Mouse (Mus musculus): ENCODE results near the gene Ppp1r16b.
"Not testable (repeated sequence)": the region's sequence is repeated elsewhere in the genome, so short reads cannot be mapped to it uniquely, and the experiment has no call there.

The Ppp1r16b gene

DNA sequence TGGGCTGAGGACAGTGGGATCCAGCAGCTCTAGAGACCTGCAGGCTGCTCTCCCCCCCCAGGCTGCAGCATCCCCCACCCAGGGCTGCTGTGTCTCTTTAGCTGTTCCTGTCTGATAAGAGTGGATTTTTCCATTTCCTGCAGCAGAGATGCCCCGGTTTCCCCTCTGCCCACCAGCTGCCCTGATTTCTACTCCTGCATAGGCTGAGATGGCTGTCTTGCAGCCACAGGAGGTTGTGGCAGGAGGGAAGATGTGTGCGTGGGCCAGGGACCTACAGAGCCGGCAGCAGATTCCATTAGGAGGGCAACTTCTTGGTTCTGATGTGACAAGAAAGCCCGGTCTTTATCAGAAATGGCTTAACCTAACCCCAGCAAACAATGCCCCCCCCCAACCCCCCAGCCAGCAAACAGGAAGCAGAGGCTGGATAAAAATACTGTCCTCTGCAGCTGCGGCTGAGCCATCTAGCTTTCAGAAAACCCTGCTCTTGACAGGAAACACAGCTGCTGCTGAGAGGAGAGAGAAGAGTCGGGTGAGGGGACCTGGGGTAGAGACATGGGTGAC lies 57.9 kb downstream of the Ppp1r16b start:
- in situ Hi-C loops (cut with MboI, MseI) = no loop called here

DNA sequence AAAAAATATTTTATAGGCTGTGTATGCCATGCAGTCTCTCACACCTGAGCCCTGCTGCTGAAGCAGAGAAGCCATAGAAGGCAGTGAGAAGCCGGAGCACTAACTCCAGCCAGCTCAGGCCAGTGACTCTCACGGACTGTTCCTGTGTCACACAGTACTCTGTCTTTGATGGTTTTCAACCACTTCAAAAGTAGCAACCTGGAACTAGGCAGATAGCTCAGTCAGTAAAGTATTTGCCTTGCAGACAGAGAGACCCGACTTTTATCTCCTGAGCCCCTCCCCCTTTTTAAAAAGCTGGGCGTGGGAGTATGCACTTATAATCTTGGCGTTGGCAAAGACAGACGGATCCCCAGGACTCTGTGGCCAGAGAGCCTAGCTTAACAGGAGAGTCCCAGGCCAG lies 58.6 kb downstream of the Ppp1r16b start:
- in situ Hi-C loops (cut with MboI, MseI) = no loop called here

DNA sequence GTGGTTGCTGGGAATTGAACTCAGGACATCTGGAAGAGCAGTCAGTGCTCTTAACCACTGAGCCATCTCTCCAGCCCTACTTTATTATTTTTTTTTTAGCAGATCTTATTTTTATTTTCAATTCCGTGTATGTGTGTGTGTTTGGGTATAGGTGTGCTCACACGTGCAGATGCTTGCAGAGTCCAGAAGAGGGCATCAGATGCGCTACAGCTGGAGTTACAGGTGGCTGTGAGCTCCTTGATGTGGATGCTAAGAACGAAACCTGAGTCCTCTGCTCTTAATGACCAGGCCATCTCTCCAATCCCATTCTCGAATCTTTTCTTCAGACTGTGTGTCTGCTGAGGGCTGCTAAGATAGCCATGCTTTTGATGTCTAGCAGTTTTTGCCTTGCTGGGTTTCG lies 61.1 kb downstream of the Ppp1r16b start:
- in situ Hi-C loops (cut with MboI, MseI) = no loop called here

DNA sequence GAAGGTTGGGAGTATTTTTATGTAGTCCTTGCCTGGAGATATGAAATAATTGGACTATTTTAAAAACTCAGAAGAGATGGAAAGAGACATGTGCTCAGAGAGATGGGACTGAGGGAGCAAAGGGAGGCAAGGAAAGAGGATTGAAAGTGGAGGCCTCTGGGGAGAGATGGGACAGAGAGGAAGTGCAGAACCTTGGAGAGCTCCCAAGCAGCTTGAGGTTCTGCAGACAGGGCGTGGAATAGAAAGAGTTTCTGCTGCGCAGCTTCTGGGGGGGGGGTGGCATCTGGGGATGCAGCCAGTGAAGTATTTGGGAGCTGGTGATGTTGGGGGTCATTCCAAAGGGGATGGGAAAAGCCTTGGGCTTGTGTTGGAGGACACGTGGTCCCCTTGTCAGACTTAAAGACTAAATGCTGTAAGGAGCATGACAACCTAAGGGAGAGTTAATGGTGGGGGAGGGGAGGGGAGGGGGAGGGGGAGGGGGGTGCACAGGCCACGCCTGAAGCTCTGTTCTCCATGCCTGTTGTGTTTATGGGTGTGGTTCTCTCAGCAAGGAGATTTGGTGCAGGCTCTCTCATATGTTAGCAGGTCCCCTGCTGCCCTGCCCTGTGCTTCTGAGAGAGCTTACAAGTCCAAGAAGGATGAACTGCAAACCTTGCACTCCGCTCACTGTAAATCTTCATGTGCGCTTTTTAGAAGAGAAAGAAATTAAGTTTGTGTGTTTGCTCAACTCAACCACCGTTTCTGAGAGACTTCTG lies 63.0 kb downstream of the Ppp1r16b start:
- in situ Hi-C loops (cut with MboI, MseI) = no loop called here

DNA sequence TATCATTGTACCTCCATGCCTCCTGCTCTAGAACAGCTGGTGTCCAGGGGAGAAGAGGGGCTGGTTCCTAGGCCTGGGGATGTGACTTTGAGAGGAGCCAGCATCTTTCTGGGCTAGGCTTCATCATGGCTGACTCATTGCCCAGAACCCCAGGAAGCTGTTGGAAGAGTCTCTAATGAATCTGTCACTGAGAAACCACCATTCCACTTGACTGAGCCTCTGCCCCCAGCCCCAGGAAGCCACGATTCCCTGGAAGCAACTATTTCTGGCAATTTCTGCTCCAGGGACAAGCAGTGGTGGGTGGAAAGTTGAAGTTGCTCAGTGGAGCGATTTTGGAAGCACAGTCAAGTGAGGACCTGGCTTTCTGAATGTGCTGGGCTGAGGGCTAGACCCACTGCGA lies 65.7 kb downstream of the Ppp1r16b start:
- in situ Hi-C loops (cut with MboI, MseI) = no loop called here

DNA sequence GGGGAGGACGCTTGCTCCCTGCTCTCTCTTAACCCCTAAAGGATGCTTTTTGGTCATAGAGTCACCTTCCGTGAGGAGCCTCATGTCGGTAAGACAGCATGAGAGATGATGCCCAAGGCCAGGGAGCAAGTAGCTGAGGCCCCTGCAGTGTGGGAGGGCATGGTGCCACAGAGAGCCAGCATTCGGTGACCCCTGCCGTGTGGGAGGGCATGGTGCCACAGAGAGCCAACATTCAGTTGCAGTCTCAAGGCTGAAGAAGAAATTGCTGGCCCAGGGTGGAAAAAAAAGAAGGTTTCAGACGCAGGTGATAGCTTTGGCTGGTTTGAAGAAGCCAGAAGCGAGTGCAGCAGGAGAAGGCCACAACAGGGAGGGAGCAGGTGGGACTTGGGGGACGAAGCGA lies 67.3 kb downstream of the Ppp1r16b start:
- in situ Hi-C loops (cut with MboI, MseI) = no loop called here

DNA sequence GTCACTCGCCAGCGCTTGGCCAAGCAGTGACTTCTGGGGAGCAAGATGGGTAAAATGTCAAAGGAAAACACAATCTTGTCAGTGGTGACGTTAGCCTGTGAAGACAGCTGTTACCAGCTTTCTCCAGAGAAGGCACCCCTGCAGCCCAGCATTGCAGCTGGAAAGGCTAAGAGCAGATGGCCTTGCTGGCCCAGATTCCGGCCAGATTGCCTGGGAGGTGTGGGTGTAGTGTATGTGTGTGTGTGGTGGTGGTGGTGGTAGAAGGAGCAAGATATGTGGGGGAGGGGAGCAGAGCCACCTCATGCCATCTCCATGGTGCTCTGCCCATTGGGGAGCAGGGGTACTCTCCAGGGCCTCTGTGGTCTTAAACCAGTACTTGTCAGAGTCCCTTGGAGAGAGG lies 67.9 kb downstream of the Ppp1r16b start:
- in situ Hi-C loops (cut with MboI, MseI) = no loop called here

DNA sequence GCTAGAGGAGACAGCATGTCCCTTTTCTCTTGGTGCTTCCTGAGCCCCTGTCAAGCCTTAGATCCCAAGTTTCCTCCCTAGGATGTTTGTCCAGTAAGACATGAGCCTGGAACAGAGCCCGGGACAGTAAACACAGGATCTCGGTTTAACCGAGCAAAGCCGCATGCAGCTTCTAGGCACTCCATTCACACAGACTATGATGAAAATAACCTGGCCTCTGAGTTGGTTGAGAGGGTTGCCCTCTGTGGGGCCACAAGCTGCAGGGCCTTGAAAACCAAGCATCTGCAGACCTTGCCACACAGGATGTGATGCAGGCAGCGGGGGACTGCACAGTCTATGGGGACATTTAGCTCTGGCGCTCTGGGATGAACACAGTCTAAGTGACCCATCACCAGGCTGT lies 68.7 kb downstream of the Ppp1r16b start:
- in situ Hi-C loops (cut with MboI, MseI) = no loop called here

DNA sequence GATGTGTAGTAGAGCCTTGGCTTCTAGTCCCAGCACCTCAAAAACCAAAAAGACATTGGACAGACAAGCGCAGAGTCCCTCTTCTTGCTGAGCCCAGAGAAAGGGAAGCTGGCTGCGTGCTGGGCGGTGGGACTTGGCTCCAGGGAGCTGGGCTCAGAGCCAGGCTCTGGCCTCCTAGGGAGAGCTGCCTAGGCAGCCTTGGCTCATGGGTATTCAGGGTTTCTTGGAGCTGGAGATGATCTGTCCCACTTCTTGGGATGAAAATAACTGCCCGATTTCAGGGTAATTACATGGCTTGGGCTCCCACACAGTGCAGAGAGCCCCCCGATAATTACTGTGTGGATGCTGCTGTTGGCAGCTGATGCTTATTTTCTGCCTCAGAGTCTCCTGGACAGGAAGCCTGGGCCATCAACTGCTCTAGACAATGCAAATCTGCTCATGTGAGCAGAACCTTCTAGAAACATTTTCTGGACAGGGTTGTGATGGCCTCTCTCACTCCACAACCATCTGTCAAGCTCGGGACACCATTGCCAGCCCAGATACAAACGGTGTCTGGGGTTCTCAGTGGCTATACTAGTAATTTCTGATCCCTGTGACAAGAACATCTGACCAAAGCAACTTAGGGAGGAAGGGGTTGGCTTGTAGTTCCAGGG lies 69.4 kb downstream of the Ppp1r16b start:
- in situ Hi-C loops (cut with MboI, MseI) = no loop called here

DNA sequence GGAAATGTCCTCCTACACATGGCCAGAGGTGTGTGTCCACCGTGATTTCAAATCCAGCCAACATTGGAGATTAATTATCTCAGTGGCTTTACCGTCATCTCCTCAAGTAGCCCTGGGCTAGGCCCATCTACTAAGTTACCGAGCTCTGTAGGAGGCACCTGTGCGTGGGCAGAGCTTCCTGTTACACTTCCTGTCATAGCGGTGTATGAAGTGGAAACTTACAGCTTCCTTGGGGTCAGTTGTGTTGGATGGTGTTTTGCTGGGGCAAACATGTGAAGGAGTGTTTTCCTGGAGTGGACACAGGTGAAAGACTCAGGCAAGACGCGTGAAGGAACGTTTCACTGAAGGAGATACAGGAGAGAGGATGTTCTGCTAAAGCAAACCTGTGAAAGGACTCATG lies 70.1 kb downstream of the Ppp1r16b start:
- in situ Hi-C loops (cut with MboI, MseI) = no loop called here

DNA sequence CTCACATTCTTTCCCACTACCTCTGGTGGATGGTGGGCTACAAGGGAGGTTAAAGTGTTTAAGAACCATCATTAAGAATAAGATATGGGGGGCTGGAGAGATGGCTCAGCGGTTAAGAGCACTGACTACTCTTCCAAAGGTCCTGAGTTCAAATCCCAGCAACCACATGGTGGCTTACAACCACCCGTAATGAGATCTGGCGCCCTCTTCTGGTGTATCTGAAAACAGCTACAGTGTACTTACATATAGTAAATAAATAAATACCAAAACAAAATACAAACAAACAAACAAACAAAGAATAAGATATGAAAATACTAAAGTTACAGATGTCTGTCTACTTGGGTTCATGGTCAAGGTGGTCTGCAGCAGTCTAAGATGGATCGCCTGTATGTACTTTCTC lies 71.0 kb downstream of the Ppp1r16b start:
- in situ Hi-C loops (cut with MboI, MseI) = not testable (repeated sequence)

DNA sequence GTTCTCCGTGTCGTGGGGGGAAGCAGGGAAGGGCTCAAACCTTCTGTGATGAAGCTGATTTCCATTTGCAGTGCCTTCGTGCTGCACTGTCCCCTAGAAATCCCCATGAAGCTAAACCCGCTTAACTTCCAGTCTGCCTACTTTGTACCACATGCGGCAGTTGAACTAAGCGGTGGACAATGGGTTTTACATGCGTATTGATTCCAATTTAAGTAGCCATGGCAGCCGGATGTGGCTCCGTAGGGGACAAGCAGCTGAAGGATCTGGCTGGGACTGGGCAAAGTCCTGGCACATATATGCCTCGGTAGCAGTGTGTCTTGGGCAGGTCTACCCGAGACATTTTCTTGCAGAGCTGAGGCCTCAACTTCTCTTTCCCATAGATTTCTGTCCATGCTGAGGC lies 73.4 kb downstream of the Ppp1r16b start:
- in situ Hi-C loops (cut with MboI, MseI) = no loop called here

DNA sequence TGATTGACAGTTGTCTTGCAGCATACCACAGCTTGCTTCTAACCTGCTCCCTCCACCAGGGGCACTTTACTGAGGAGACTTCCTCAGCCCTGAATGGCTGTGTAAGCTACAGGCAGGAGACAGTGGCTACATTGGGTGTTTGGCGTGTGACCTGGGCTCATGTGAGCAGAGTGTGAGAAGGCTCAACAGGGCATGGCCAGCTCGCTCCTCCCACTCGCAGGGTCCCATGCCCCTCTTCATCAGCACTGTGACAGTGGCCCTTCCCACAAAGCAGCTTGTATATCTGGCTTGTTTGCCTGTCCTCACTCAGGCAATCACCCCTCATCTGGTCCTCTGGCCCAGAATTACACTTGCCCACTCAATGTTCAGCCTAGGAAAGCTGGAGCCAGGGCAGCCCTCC lies 73.9 kb downstream of the Ppp1r16b start:
- in situ Hi-C loops (cut with MboI, MseI) = no loop called here

DNA sequence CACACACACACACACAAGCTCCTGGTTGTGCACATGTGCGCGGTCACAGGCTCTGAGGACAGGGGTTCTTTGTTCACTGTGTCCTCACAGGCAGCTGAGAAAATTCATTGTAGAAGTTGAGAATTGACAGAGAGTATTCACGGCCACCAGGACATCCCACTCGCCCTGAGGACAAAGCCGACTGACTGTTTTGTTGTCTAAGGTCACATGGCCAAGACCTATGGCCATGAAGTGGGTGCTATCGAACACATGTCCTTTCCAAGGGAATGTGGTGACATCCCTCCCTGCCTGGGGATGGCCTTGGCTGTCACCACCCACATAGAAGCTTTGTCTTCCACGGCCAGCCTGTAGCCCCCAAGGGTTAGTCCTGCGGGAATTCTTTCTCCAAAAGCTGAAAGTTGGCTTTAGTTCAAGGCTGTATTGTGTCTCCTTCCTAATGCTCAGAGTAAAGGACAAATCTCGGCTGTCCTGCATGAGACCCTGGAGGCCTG lies 75.9 kb downstream of the Ppp1r16b start:
- in situ Hi-C loops (cut with MboI, MseI) = no loop called here

DNA sequence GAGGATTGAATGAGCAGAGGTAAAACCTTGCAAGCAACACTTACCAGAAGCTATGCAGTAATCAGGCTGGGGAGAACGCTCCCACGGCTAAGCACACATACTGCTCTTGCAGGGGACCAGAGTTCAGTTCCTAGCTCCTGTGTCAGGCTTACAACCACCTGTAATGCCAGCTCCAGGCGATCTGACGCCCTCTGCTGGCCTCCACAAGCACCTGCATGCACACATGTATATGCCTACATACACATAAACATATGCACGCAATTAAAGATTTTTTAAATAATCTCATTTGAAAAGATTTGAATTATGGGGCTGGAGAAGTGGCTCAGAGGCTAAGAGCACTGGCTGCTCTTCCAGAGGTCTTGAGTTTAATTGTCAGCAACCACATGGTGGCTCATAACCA lies 77.2 kb downstream of the Ppp1r16b start:
- in situ Hi-C loops (cut with MboI, MseI) = no loop called here

DNA sequence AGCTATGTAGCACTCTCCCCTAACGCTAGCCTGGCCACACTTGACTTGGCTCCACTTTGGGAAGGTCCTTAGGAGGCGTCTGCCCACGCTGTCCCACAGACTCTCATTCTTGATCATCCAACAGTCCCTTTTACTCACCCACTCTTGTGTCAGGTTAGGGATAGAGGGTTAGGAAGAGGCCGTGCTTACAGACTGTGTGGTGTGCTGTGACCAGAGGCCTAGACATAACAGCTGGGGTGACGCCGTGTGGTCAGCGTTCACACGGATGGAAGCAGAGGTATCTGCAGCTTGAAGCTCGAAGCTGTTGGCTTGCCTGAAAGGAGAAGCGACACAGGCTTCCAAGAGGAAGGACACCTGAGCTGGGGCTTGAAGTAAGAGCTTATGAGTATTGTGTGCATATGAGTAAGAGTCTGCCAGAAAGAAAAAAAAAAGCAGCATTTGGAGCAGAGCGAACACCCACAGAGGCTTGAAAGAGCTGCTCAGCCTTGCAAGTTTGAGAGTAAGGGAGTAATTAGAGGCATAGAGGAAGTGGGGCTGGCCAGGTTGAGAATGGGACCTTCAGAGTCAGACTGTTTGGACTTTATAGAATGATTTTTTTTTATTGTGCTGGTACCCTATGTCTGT lies 78.4 kb downstream of the Ppp1r16b start:
- in situ Hi-C loops (cut with MboI, MseI) = no loop called here

DNA sequence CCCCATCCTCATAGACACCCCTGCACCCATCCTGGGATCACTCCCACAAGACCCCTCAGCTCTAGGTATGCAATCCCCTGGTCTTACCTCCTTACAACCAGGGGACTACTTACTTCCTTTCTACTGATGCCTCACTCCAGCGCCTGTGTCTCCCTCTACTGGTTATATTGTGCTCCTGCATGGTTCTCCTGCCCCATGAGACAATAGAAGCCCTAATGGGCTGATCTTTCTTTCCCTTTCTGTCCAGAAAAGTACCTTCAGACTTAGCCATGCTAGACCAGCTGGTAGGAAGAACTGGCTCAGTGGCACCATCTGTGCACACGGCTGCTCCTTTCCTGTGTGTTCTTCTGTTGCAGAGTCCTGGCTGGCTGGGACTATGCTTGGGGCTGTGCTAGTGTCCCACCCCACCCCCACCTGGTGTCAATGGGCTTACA lies 79.9 kb downstream of the Ppp1r16b start:
- in situ Hi-C loops (cut with MboI, MseI) = loop anchor here (5.0 kb wide), 1 partner anchor 73 kb away; no protein-coding TSS in a partner anchor

DNA sequence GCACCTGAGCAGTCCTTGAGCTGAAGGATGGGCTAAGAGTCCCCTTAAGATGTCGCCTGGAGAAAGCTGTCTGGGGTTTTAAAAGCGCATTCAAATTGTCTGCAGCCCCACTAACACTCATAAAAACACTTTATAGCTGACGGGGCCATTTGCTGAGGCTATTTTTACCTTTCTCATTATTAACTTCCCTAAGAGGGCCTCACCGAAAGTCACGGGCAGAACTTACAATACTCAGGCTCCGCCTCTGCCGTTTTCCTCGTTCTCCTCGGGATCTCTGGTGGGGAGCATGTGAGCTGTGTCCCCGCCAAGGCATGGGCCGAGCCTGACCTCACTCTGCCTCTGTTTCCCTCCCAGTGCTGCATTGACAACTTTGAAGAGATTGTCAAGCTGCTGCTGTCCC lies 81.0 kb downstream of the Ppp1r16b start:
- in situ Hi-C loops (cut with MboI, MseI) = loop anchor here (5.0 kb wide), 1 partner anchor 74 kb away; no protein-coding TSS in a partner anchor

DNA sequence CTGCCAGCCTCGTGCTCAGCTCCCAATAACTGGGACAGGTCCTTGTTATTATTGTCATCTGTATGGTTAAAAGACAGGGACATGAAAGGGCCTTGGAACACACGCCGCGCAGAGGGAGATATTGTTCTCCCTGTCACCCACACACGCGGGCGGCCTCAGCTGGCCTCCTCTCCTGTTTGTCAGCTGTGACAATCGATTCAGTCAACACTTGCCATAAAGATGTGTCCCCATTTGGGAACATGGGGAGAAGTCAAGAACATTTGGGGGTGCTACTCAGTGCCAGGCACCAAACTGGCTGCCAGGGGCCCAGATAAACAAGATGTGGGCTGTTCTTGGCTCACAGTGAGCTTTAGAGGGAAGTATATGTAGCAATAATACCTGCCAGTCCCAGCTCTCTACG lies 84.2 kb downstream of the Ppp1r16b start:
- in situ Hi-C loops (cut with MboI, MseI) = loop anchor here (5.0 kb wide), 1 partner anchor 77 kb away; no protein-coding TSS in a partner anchor

DNA sequence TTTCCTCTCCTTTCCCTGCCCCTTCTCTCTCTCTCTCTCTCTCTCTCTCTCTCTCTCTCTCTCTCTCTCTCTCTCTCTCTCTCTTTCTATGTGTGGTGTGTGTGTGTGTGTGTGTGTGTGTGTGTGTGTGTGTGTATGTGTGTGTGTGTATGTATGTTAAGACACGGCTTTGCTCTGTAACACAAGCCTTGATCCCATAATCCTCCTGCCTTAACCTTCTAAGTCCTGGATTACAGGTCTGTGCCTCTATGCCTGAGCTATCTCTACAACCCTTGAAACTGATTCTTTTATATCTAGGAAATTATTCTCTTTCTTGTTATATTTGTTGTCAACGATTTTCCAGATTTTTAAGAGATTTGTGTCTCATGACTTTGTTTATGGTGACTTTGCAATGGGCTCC lies 95.0 kb downstream of the Ppp1r16b start:
- in situ Hi-C loops (cut with MboI, MseI) = loop anchor here (25.0 kb wide), 1 partner anchor 723 kb away; the partner anchor contains the start of genes Rprd1b and Tti1

DNA sequence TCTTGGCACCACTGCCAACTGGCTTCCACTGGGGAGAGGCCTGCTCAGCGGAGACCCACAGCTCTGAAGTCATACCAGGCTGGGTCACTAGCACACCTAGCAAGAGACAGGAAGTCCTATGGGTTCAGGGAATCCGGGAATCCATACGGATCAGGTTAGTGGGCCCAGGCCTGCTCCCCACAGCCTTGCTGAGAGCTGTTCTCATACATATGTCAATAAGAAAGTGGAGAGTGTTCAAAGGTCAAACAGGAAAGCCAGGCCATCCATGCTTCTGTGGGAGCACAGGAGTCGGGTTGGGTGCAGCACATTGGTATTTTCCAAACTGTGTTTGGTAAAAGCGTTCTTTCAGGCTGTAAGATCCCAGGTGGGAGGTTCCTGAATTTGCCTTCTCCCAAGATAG lies 97.1 kb downstream of the Ppp1r16b start:
- in situ Hi-C loops (cut with MboI, MseI) = loop anchor here (25.0 kb wide), 1 partner anchor 725 kb away; the partner anchor contains the start of genes Rprd1b and Tti1

DNA sequence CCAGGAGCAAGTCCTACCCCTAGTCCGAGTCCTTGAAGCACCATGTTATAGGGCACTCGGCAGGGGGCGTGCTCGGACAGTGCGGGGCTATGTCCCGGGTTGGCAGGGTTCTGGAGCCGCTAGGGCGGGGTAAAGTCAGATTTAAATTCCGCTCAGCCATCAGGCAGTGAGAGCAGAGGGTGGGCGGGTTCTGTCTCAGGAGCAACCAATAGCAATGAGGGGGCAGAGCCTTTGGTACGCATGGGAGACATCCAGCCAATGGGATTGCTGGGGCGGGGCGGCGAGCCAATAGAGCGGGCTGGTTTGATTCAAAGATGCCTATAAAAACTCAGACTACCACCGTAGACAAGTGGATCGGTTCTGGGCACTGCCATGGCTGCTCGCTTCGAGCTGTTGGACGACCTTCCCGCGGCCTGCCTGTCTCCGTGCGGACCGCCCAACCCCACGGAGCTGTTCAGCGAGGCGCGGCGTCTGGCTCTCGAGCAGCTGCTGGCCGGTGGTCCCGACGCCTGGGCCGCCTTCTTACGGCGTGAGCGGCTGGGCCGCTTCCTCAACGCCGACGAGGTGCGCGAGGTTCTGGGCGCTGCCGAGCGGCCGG lies 102.6 kb downstream of the Ppp1r16b start, which contains the start of gene Fam83d:
Gene Fam83d (plus strand): TSS at position 352 of the 598 bp plus-strand sequence.
- in situ Hi-C loops (cut with MboI, MseI) = loop anchor here (25.0 kb wide), 1 partner anchor 731 kb away; the partner anchor contains the start of genes Rprd1b and Tti1
